Mouse (Mus musculus): ENCODE measurements around the gene Artn. TPM values are rescaled to one million over a fixed set of nuclear protein-coding genes. Genes with fewer than 3 reads are reported as not detected.

Gene Artn
- polyA plus RNA-seq, 1 experiment from 2014 or later, result 0.31 TPM

GRCm38 (mm10) chr4:117917847-117918246 lies 11.7 kb downstream of the Artn start:
- no peak for ATAC-seq
- WGBS, result 90% methylated on average over 4 of the region's 4 CpGs
- Histone ChIP-seq H3K4me2 (no peak overlapping the region), H3K9ac (no peak overlapping the region), H3K27me3 (peaks cover 5% of the 10 kb centered on the region; the same call in 1 of the 2 replicates), H3K9me3 (replicated peaks) (no peaks in the 10 kb centered on the region), H3K4me1 (peaks cover 23% of the 10 kb centered on the region), H3K27ac (no peak overlapping the region), H3K36me3 (ENCODE audit: poor library complexity, severe bottlenecking) (no peaks in the 10 kb centered on the region), H3K4me3 (no peak overlapping the region)

DNA sequence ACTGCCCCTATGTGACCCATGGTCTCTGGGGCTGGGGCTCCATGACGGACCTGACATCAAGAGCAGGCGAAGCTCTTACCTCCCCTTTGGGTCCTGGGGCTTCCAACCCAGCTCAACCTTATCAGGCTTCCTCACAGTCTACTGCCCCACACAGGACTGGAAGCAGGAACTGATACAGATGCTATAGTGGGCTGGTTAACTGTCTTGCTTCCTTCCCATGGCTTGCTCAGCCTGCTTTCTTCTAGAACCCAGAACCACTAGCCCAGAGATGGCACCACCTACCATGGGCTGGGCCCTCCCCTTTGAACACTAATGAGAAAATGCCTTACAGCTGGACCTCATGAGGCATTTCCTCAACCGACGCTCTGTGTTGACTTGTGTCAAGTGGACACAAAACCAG lies 12.2 kb downstream of the Artn start:
- Histone ChIP-seq H3K9me3 (replicated peaks) (no peaks in the 10 kb centered on the region), H3K27ac (no peak overlapping the region), H3K4me3 (no peak overlapping the region), H3K9ac (no peak overlapping the region), H3K36me3 (ENCODE audit: poor library complexity, severe bottlenecking) (0 out of 2 replicates have a peak, but pooled peaks cover 3% of the 10 kb centered on the region), H3K4me1 (peaks cover 28% of the 10 kb centered on the region), H3K4me2 (no peak overlapping the region), H3K27me3 (peaks cover under 1% of the 10 kb centered on the region; the same call in 1 of the 2 replicates)
- 84% methylated on average over 4 of the region's 4 CpGs for WGBS
- ATAC-seq, result no peak

DNA sequence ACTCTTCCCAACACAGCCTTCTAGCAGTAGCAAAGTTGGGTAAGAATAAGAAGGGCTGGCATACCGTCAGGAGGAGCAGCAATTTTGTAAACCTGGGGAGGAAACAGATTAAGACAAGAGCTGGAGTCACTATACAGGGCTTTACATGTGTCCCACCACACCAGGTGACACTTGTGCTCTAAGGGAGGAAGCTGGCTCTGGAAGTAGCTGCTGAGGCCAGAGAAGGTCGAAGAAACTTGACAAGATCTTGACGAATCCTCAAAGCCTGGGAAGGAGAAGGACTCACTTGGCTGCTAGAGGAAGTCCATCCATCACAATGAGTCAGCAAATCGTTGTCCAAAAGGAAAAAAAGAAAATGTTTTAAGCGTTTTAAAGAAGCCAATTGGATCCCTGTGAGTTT lies 13.2 kb downstream of the Artn start:
- ATAC-seq, result no peak

GRCm38 (mm10) chr4:117915489-117916105 lies 14.0 kb downstream of the Artn start:
- Histone ChIP-seq H3K9ac (peak overlapping the region; percentile 94), H3K4me1 (peaks cover 45% of the 10 kb centered on the region), H3K36me3 (ENCODE audit: poor library complexity, severe bottlenecking) (peaks cover 19% of the 10 kb centered on the region), H3K4me2 (peak overlapping the region; percentile 100), H3K27ac (peak overlapping the region; percentile 78; the same call in 1 of the 2 replicates), H3K9me3 (replicated peaks) (no peaks in the 10 kb centered on the region), H3K4me3 (peak overlapping the region; percentile 86), H3K27me3 (no peaks in the 10 kb centered on the region)
- 3% methylated on average over 19 of the region's 19 CpGs for WGBS
- ATAC-seq, result no peak

More for the DNA sequence above, 13.2 kb downstream of the Artn start:
- peaks cover 13% of the 10 kb centered on the region for H3K36me3 ChIP-seq (ENCODE audit: poor library complexity, severe bottlenecking)
- no peaks in the 10 kb centered on the region for H3K27me3 ChIP-seq
- no peaks in the 10 kb centered on the region for H3K9me3 ChIP-seq (replicated peaks)
- H3K27ac ChIP-seq, result no peak overlapping the region
- H3K4me3 ChIP-seq, result no peak overlapping the region
- 89% methylated on average over 5 of the region's 5 CpGs for WGBS
- peak overlapping the region; percentile 100; the same call in 1 of the 2 replicates for H3K4me2 ChIP-seq
- peaks cover 37% of the 10 kb centered on the region for H3K4me1 ChIP-seq
- H3K9ac ChIP-seq, result no peak overlapping the region

GRCm38 (mm10) chr4:117914591-117915442 lies 14.7 kb downstream of the Artn start, which contains the start of gene Ipo13:
Ipo13 (minus strand) TSS chr4:117914999.
- peaks cover 52% of the 10 kb centered on the region for H3K4me1 ChIP-seq
- peaks cover 19% of the 10 kb centered on the region for H3K36me3 ChIP-seq (ENCODE audit: poor library complexity, severe bottlenecking)
- peak within 1 kb of the TSS; percentile 86 for H3K4me3 ChIP-seq
- under 1% methylated on average over 61 of the region's 61 CpGs for WGBS
- peak; percentile 98 for ATAC-seq
- H3K27me3 ChIP-seq, result no peaks in the 10 kb centered on the region
- peak within 1 kb of the TSS; percentile 94 for H3K9ac ChIP-seq
- H3K4me2 ChIP-seq, result peak within 1 kb of the TSS; percentile 100
- H3K27ac ChIP-seq, result peak within 1 kb of the TSS; percentile 78
- H3K9me3 ChIP-seq (replicated peaks), result no peaks in the 10 kb centered on the region

DNA sequence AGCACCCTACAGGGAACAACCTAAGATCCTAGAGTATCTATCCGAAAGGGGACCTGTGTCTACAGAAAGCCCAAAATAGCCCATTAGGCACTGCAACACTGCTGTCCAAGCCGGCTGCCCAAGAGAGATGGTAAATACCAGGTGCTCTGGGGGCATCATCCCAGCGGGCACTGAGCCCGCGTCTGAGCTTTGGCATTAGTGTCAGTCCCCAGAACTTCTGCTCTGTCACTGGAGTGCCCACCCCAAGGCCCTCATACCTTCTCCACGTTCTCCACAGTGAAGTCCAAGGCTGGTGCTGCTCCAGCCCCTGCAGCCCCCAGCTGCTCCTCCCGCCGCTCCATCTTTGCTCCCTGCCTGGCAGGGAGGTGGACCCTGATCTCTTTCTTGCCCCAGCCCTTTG lies 15.5 kb downstream of the Artn start:
- Histone ChIP-seq H3K4me3 (peak overlapping the region; percentile 86), H3K27me3 (no peaks in the 10 kb centered on the region), H3K9ac (peak overlapping the region; percentile 94), H3K27ac (peak overlapping the region; percentile 78; the same call in 1 of the 2 replicates), H3K36me3 (ENCODE audit: poor library complexity, severe bottlenecking) (peaks cover 19% of the 10 kb centered on the region), H3K9me3 (replicated peaks) (no peaks in the 10 kb centered on the region), H3K4me1 (peaks cover 60% of the 10 kb centered on the region), H3K4me2 (peak overlapping the region; percentile 100)
- ATAC-seq, result no peak
- 17% methylated on average over 8 of the region's 8 CpGs for WGBS

DNA sequence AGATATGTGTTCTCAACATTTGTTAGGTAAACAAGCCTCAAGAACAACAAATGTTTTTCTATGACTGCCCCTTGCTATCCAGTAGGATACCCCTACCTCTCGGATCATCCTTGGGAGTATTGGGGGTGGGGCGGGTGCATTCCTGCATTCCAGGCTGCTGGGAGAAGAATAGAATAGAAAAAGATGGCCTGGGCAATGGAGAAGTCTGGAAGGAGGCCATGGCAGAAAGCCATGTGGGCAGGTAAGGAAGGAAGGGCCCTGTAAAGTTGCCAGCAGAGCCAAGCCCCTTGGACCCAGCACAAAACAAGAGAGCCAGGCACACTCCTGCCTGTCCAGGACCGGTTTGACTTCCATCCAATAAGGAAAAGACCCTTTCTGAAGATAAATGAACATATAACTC lies 16.1 kb downstream of the Artn start:
- peak overlapping the region; percentile 100 for H3K4me2 ChIP-seq
- peak overlapping the region; percentile 94 for H3K9ac ChIP-seq
- ATAC-seq, result no peak
- 39% methylated on average over 3 of the region's 3 CpGs for WGBS
- H3K9me3 ChIP-seq (replicated peaks), result no peaks in the 10 kb centered on the region
- no peaks in the 10 kb centered on the region for H3K27me3 ChIP-seq
- peak overlapping the region; percentile 0; the same call in 1 of the 2 replicates for H3K27ac ChIP-seq
- peaks cover 66% of the 10 kb centered on the region for H3K4me1 ChIP-seq
- H3K36me3 ChIP-seq (ENCODE audit: poor library complexity, severe bottlenecking), result peaks cover 19% of the 10 kb centered on the region
- peak overlapping the region; percentile 86 for H3K4me3 ChIP-seq

DNA sequence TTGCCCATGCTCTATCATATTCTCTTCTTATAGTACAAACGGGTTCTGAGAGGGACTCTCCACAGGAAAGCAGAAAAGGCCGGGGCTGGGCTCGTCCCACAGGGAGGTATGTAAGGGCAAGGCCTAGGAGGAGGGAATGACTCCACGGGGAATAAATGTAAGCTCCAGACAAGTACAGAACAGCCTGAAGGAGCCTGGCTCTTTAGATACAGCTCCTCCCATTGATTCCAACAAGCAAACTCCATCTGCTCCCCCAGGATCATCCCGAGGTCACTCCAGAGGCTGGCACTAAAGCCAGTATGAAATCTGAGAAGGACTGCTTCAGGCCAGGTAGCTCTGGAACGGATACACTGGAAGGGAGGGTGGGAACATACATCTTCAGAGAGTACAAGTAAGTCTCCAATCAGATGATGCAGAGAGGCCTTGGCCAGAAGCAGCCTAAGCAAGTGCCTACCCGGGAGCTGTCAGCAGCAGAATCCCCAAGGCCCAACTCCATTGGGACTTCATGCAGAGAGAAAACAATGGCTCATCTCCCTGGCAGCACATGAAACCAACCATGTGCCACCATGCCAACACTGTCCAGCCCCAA lies 16.8 kb downstream of the Artn start:
- peak overlapping the region; percentile 0; the same call in 1 of the 2 replicates for H3K27ac ChIP-seq
- H3K9ac ChIP-seq, result peak overlapping the region; percentile 94
- ATAC-seq, result no peak
- H3K27me3 ChIP-seq, result no peaks in the 10 kb centered on the region
- 73% methylated on average over 7 of the region's 7 CpGs for WGBS
- peaks cover 19% of the 10 kb centered on the region for H3K36me3 ChIP-seq (ENCODE audit: poor library complexity, severe bottlenecking)
- peak overlapping the region; percentile 100 for H3K4me2 ChIP-seq
- no peaks in the 10 kb centered on the region for H3K9me3 ChIP-seq (replicated peaks)
- peaks cover 73% of the 10 kb centered on the region for H3K4me1 ChIP-seq
- peak overlapping the region; percentile 86 for H3K4me3 ChIP-seq

DNA sequence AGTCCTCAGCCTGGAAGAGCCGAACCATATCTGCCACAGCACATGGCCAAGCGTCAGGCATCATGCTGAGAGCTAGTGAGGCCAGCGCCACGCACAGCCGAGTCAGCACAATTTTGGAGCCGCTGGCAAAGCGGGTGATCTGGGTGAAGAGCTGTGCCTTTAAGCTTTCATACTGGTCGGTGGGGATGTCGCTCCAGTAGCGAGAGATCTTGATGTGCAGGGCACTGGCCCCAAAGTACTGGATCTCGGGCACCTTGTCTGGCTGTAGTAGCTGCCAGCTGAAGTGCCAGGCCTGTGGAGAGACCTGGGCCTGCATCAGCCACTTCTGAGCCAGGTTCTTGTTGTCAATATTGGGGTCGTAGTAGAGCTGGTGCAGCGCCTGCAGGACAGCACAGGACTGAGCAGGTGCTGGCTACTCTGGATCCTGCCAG lies 17.4 kb downstream of the Artn start:
- H3K4me1 ChIP-seq, result peaks cover 75% of the 10 kb centered on the region
- H3K9me3 ChIP-seq (replicated peaks), result no peaks in the 10 kb centered on the region
- H3K4me3 ChIP-seq, result no peak overlapping the region
- no peaks in the 10 kb centered on the region for H3K27me3 ChIP-seq
- peaks cover 19% of the 10 kb centered on the region for H3K36me3 ChIP-seq (ENCODE audit: poor library complexity, severe bottlenecking)
- H3K27ac ChIP-seq, result no peak overlapping the region
- WGBS, result 88% methylated on average over 13 of the region's 13 CpGs
- ATAC-seq, result no peak
- peak overlapping the region; percentile 94; the same call in 1 of the 2 replicates for H3K9ac ChIP-seq
- peak overlapping the region; percentile 100 for H3K4me2 ChIP-seq

DNA sequence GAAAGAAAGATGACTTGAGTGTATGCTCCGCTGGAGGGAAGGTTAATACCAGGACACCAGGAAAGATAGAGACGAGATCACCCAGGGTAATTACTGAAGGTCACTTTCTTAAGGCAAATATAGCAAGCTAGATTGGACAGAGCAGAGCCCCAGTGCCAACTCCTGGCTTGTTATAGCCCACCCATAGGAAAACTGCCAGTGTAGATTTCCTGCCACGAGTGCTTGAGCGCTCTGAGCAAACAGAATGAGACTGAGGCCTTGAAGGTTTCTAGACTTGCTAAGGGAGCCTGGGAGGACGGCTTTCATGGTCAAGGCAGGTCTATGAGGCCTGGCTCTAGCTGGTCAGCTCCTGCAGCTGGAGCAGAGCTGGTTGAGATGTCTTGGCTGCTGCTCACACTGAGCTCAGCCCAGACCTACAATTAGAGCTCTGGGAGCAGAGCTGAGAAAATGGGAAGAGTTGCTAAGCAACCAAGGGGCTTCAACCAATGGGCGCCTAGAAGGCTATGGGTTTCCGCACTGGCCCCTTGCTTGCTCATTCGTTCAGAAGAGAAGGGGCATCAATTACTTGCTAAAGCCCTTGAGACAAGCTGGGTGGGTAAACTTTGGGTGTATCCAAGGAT lies 20.6 kb downstream of the Artn start:
- Histone ChIP-seq H3K27me3 (no peaks in the 10 kb centered on the region), H3K9ac (peak overlapping the region; percentile 48), H3K4me2 (peak overlapping the region; percentile 56), H3K36me3 (ENCODE audit: poor library complexity, severe bottlenecking) (peaks cover 45% of the 10 kb centered on the region), H3K4me1 (peaks cover 63% of the 10 kb centered on the region), H3K27ac (peak overlapping the region; percentile 83), H3K9me3 (replicated peaks) (no peaks in the 10 kb centered on the region), H3K4me3 (peak overlapping the region; percentile 26)
- 52% methylated on average over 8 of the region's 8 CpGs for WGBS
- ATAC-seq, result peak; percentile 88

DNA sequence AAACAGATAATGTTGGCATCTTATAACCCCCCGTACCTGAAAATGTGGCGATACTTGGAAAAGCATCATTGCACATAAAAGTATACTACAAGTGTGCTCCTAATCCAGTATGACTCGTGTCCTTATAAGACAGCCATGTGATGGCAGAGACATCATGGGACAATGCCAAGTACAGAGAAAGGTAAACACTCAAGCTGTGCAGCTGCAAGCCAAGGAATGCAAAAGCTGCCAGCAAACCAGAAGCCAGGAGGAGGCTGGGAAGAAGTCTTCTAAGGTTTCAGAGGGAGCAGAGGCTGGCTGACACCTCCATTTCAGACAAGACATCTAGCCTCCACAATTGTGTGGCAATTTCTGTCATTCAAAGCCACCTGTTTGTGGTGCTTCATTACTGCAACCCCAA lies 23.4 kb downstream of the Artn start:
- Histone ChIP-seq H3K27ac (no peak overlapping the region), H3K9ac (no peak overlapping the region)

More for the DNA sequence above, 23.4 kb downstream of the Artn start:
- Histone ChIP-seq H3K4me3 (no peak overlapping the region), H3K9me3 (replicated peaks) (no peaks in the 10 kb centered on the region), H3K27me3 (no peaks in the 10 kb centered on the region), H3K36me3 (ENCODE audit: poor library complexity, severe bottlenecking) (peaks cover 57% of the 10 kb centered on the region), H3K4me1 (peaks cover 36% of the 10 kb centered on the region), H3K4me2 (no peak overlapping the region)
- ATAC-seq, result no peak
- 93% methylated on average over 3 of the region's 3 CpGs for WGBS
